Mouse (Mus musculus) MEL (cell line): ENCODE results near the gene Sfxn4. TPM values are rescaled to one million over a fixed set of nuclear protein-coding genes. Genes with fewer than 3 reads are reported as not detected.

Experiments
- DNase-seq: peaks from one replicate; pipeline ENCODE4 v3.0.0; 2011; ENCODE audit warnings: low read depth, low spot score
- H3K27ac ChIP-seq: 2 replicates; pipeline ENCODE4 v1.5.1; 2012; ENCODE audit warnings: low read depth, mild to moderate bottlenecking, control low read depth, low read length, moderate library complexity; ENCODE audit not compliant: control insufficient read depth
- H3K27me3 ChIP-seq, 2 experiments: fragments of 150-350 bp in 1 of 2; sonication (generic) in 1 of 2; 2 replicates each; pipeline ENCODE4 v1.6.1; 2012; ENCODE audit warnings: low read length in 2 of 2, mild to moderate bottlenecking in 2 of 2, improper control_type of control experiment in 1 of 2, moderate library complexity in 1 of 2; ENCODE audit not compliant: insufficient read depth in 2 of 2, control insufficient read depth in 1 of 2
- H3K36me3 ChIP-seq, 2 experiments: 2 replicates each; pipeline ENCODE4 v1.6.1; 2012 to 2014; ENCODE audit warnings: low read length in 2 of 2, improper control_type of control experiment in 1 of 2, inconsistent platforms in 1 of 2, mild to moderate bottlenecking in 1 of 2; ENCODE audit not compliant: insufficient read depth in 2 of 2, control insufficient read depth in 1 of 2
- H3K4me1 ChIP-seq, 2 experiments: fragments of 150-350 bp in 1 of 2; sonication (generic) in 1 of 2; 2 replicates each; pipeline ENCODE4 v1.6.1; 2012; ENCODE audit warnings: low read length in 2 of 2, improper control_type of control experiment in 1 of 2, mild to moderate bottlenecking in 1 of 2; ENCODE audit not compliant: insufficient read depth in 2 of 2, control insufficient read depth in 1 of 2
- H3K4me3 ChIP-seq, 2 experiments: fragments of 150-350 bp in 1 of 2; sonication (generic) in 1 of 2; 2 replicates each; pipeline ENCODE4 v1.5.1; 2012; ENCODE audit warnings: low read depth in 2 of 2, low read length in 2 of 2, mild to moderate bottlenecking in 2 of 2, moderate library complexity in 2 of 2, control low read depth in 1 of 2, improper control_type of control experiment in 1 of 2; ENCODE audit not compliant: control insufficient read depth in 1 of 2, insufficient read depth in 1 of 2
- H3K79me2 ChIP-seq: 2 replicates; pipeline ENCODE4 v1.6.1; 2012; ENCODE audit warnings: mild to moderate bottlenecking, low read length, moderate library complexity; ENCODE audit not compliant: control insufficient read depth, poor library complexity, insufficient read depth
- H3K9ac ChIP-seq: 2 replicates; pipeline ENCODE4 v1.6.1; 2012; ENCODE audit warnings: low read depth, mild to moderate bottlenecking, control low read depth, low read length, moderate library complexity; ENCODE audit not compliant: control insufficient read depth, poor library complexity, severe bottlenecking
- H3K9me3 ChIP-seq: fragments of 150-350 bp; sonication (generic); replicated peaks from 2 replicates; pipeline ENCODE4 v1.6.1; 2012; ENCODE audit warnings: mild to moderate bottlenecking, low read length, improper control_type of control experiment, moderate library complexity; ENCODE audit not compliant: insufficient read depth
- CHD1 ChIP-seq: IDR thresholded peaks from 2 replicates; pipeline ENCODE4 v1.6.1; 2012; ENCODE audit warnings: low read depth, mild to moderate bottlenecking, inconsistent platforms, low read length, improper control_type of control experiment
- CHD2 ChIP-seq: IDR thresholded peaks from 2 replicates; pipeline ENCODE4 v1.6.1; 2011; ENCODE audit warnings: low read length, improper control_type of control experiment
- E2F4 ChIP-seq: IDR thresholded peaks from 2 replicates; pipeline ENCODE4 v1.6.1; 2011; ENCODE audit warnings: low read depth, low read length, improper control_type of control experiment, borderline replicate concordance
- GATA1 ChIP-seq: IDR thresholded peaks from 2 replicates; pipeline ENCODE4 v1.6.1; 2011; ENCODE audit warnings: low read depth, low read length, improper control_type of control experiment
- HCFC1 ChIP-seq: IDR thresholded peaks from 2 replicates; pipeline ENCODE4 v1.6.1; 2012; ENCODE audit warnings: low read depth, mild to moderate bottlenecking, inconsistent platforms, low read length, improper control_type of control experiment, moderate library complexity
- JUND ChIP-seq: IDR thresholded peaks from 2 replicates; pipeline ENCODE4 v1.6.1; 2011; ENCODE audit warnings: low read depth, mild to moderate bottlenecking, improper control_type of control experiment, low read length
- KAT2A ChIP-seq: conservative IDR thresholded peaks from 2 replicates; pipeline ENCODE4 v1.6.1; 2012; ENCODE audit warnings: low read depth, low read length, improper control_type of control experiment, inconsistent platforms
- MAFK ChIP-seq: IDR thresholded peaks from 2 replicates; pipeline ENCODE4 v1.6.1; 2011; ENCODE audit warnings: low read depth, mild to moderate bottlenecking, low read length, improper control_type of control experiment, borderline replicate concordance
- MAX ChIP-seq: IDR thresholded peaks from 2 replicates; pipeline ENCODE4 v1.6.1; 2011; ENCODE audit warnings: low read length, improper control_type of control experiment
- MXI1 ChIP-seq: IDR thresholded peaks from 2 replicates; pipeline ENCODE4 v1.6.1; 2011; ENCODE audit warnings: mild to moderate bottlenecking, low read depth, low read length, improper control_type of control experiment
- MYB ChIP-seq: IDR thresholded peaks from 2 replicates; pipeline ENCODE4 v1.6.1; 2011; ENCODE audit warnings: mild to moderate bottlenecking, low read depth, low read length, improper control_type of control experiment
- MYC ChIP-seq: IDR thresholded peaks from 2 replicates; pipeline ENCODE4 v1.6.1; 2011; ENCODE audit warnings: low read depth, mild to moderate bottlenecking, low read length, improper control_type of control experiment, moderate library complexity
- NELFE ChIP-seq: IDR thresholded peaks from 2 replicates; pipeline ENCODE4 v1.6.1; 2011; ENCODE audit warnings: low read depth, low read length, improper control_type of control experiment
- NRF1 ChIP-seq: IDR thresholded peaks from 2 replicates; pipeline ENCODE4 v1.6.1; 2014; ENCODE audit warnings: low read depth, mild to moderate bottlenecking, inconsistent platforms, low read length, improper control_type of control experiment, moderate library complexity; ENCODE audit not compliant: poor library complexity, insufficient read depth, severe bottlenecking
- POLR2A ChIP-seq, 2 experiments: IDR thresholded peaks; 2 replicates each; pipeline ENCODE4 v1.6.1; 2011 to 2012; ENCODE audit warnings: low read length in 2 of 2, mild to moderate bottlenecking in 2 of 2, control low read depth in 1 of 2, improper control_type of control experiment in 1 of 2, low read depth in 1 of 2, moderate library complexity in 1 of 2; ENCODE audit not compliant: control insufficient read depth in 1 of 2, insufficient read depth in 1 of 2, poor library complexity in 1 of 2
- RAD21 ChIP-seq: IDR thresholded peaks from 2 replicates; pipeline ENCODE4 v1.6.1; 2011; ENCODE audit warnings: mild to moderate bottlenecking, low read depth, low read length, improper control_type of control experiment
- SIN3A ChIP-seq: IDR thresholded peaks from 2 replicates; pipeline ENCODE4 v1.6.1; 2012; ENCODE audit warnings: low read length, improper control_type of control experiment, inconsistent platforms
- TAL1 ChIP-seq: IDR thresholded peaks from 2 replicates; pipeline ENCODE4 v1.6.1; 2012; ENCODE audit warnings: mild to moderate bottlenecking, inconsistent platforms, low read length, moderate library complexity, mixed read lengths
- TBP ChIP-seq: IDR thresholded peaks from 2 replicates; pipeline ENCODE4 v1.8.0; 2011; ENCODE audit warnings: low read depth, low read length, improper control_type of control experiment
- TCF12 ChIP-seq: IDR thresholded peaks from 2 replicates; pipeline ENCODE4 v1.6.1; 2014; ENCODE audit warnings: low read depth, mild to moderate bottlenecking, inconsistent platforms, low read length, improper control_type of control experiment, moderate library complexity
- USF1 ChIP-seq: IDR thresholded peaks from 2 replicates; pipeline ENCODE4 v1.6.1; 2014; ENCODE audit warnings: low read depth, mild to moderate bottlenecking, inconsistent platforms, low read length, improper control_type of control experiment, moderate library complexity
- USF2 ChIP-seq, 2 experiments: IDR thresholded peaks; 2 replicates each; pipeline ENCODE4 v1.6.1; 2011 to 2012; ENCODE audit warnings: improper control_type of control experiment in 2 of 2, low read length in 2 of 2, borderline replicate concordance in 1 of 2, inconsistent platforms in 1 of 2, low read depth in 1 of 2, mild to moderate bottlenecking in 1 of 2; ENCODE audit not compliant: insufficient read depth in 1 of 2
- ZKSCAN1 ChIP-seq: IDR thresholded peaks from 2 replicates; pipeline ENCODE4 v1.6.1; 2012; ENCODE audit warnings: low read depth, mild to moderate bottlenecking, inconsistent platforms, low read length, improper control_type of control experiment, moderate library complexity
- ZMIZ1 ChIP-seq: IDR thresholded peaks from 2 replicates; pipeline ENCODE4 v1.6.1; 2012; ENCODE audit warnings: low read depth, mild to moderate bottlenecking, inconsistent platforms, low read length, improper control_type of control experiment, moderate library complexity
- polyA plus RNA-seq, 2 experiments: library from polyadenylated mRNA; stranded (reverse) in 1 of 2; unstranded in 1 of 2; fragments of >175 nt in 1 of 2; fragments of >200 nt in 1 of 2; gene quantifications; 2 replicates each; pipeline versions ENCODE4 v1.2.1 to v1.2.4; 2012; ENCODE audit warnings: low replicate concordance in 2 of 2, low read depth in 1 of 2; ENCODE audit not compliant: insufficient read length in 2 of 2, insufficient read depth in 1 of 2, missing spikeins in 1 of 2
- total RNA-seq: library from RNA; depleted of rRNA; stranded (reverse); fragments of 300-350 nt; gene quantifications from 2 replicates; pipeline ENCODE4 v1.2.3, GENCODE M21; 2012

Sfxn4 gene
- total and polyA plus RNA-seq, 3 experiments, result 1.3 to 9.3 TPM; not detected in 1

- no peak for TF ChIP-seq ZKSCAN1
- TF ChIP-seq TAL1, result no peak
- peak; percentile 90 for TF ChIP-seq SIN3A
- peak; percentile 92 for TF ChIP-seq TBP
- no peak for TF ChIP-seq RAD21
- TF ChIP-seq MYC, result peak; percentile 99
- TF ChIP-seq KAT2A, result peak; percentile 72
- TF ChIP-seq MXI1, result peak; percentile 96
- TF ChIP-seq HCFC1, result peak; percentile 87
- TF ChIP-seq CHD1, result no peak; the same call in 1 of the 2 replicates
- peak; percentile 100 for TF ChIP-seq NELFE
- TF ChIP-seq POLR2A (IDR thresholded peaks at IDR 0.05; ENCODE audit: control insufficient read depth in 1 of 2, insufficient read depth in 1 of 2, low read depth in 1 of 2, low read length in 2 of 2, poor library complexity in 1 of 2), result peak; percentile 98
- peak; percentile 95 for TF ChIP-seq ZMIZ1
- peak; percentile 24; the same call in 1 of the 2 replicates for TF ChIP-seq MYB
- TF ChIP-seq USF1, result peak; percentile 97
- TF ChIP-seq NRF1, result peak; percentile 97
- 0 out of 2 replicates have a peak, but pooled peaks have one; percentile 27 for TF ChIP-seq GATA1
- peak; percentile 20; the same call in 1 of the 2 replicates for TF ChIP-seq JUND
- peak in 1 of 2 experiments; percentile 64; a peak in 1 of 4 replicates for TF ChIP-seq USF2 (IDR thresholded peaks at IDR 0.05; ENCODE audit: borderline replicate concordance in 1 of 2, insufficient read depth in 1 of 2, low read depth in 1 of 2, low read length in 2 of 2)
- TF ChIP-seq, all 39 proteins: peak for 28
Observed at GRCm38 (mm10) chr19:60790551-60791161, 70.6 kb downstream of the Sfxn4 start, which contains the start of gene Eif3a (continued).

- peak overlapping the region; percentile 85 to 87 for H3K4me3 ChIP-seq
- peaks cover 50% of the 10 kb centered on the region for H3K79me2 ChIP-seq
- peak overlapping the region; percentile 94 for H3K27ac ChIP-seq
- H3K4me1 ChIP-seq, result peaks cover 23 to 45% of the 10 kb centered on the region in 2 experiments
- peak overlapping the region; percentile 99 for H3K9ac ChIP-seq
- H3K36me3 ChIP-seq, result peaks cover 23 to 54% of the 10 kb centered on the region in 2 experiments
- H3K9me3 ChIP-seq, result no peaks in the 10 kb centered on the region
- peak; percentile 81 for DNase-seq
- no peaks in the 10 kb centered on the region for H3K27me3 ChIP-seq
- TF ChIP-seq TCF12 (peak; percentile 35; the same call in 1 of the 2 replicates), E2F4 (no peak), TBP (peak; percentile 26; the same call in 1 of the 2 replicates), MYC (0 out of 2 replicates have a peak, but pooled peaks have one; percentile 11), MAX (peak; percentile 70; the same call in 1 of the 2 replicates), HCFC1 (0 out of 2 replicates have a peak, but pooled peaks have one; percentile 50), MAFK (no peak), CHD2 (peak; percentile 35)
Observed at GRCm38 (mm10) chr19:60789919-60790506, 71.3 kb downstream of the Sfxn4 start.
